Mouse (Mus musculus): ENCODE measurements around the gene Gm6164.
"Not testable (repeated sequence)": the region's sequence is repeated elsewhere in the genome, so short reads cannot be mapped to it uniquely, and the experiment has no call there.

Gm6164 gene

DNA sequence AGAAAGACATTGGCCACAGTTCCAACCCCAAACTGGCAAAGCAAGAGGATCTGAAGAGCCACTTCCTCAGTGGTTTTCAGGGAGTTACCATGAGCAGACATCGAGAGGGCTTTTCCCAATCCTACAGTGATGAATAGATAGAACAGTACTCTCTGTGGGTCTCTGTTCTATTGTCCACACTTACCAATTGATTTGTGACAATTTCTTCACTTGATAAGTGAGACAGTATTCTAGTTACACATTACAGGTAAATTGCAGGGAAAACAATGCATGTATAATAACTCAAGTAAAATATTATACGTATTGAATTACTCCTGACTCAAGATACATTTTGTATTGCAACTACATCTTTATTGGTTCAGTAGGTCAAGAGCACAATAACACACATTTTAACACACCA, at the start of gene Gm6164:
Gene Gm6164 (minus strand): TSS at position 101 of the 400 bp plus-strand sequence.
- in situ Hi-C loops (cut with MseI, MboI): not testable (repeated sequence)

GRCm38 (mm10) chr7:20233728-20234127, 28.3 kb upstream of the Gm6164 start, which contains the start of gene Gm4498:
TSS of gene Gm4498 (minus strand) at chr7:20233828.
- in situ Hi-C loops (cut with MseI, MboI): not testable (repeated sequence)

DNA sequence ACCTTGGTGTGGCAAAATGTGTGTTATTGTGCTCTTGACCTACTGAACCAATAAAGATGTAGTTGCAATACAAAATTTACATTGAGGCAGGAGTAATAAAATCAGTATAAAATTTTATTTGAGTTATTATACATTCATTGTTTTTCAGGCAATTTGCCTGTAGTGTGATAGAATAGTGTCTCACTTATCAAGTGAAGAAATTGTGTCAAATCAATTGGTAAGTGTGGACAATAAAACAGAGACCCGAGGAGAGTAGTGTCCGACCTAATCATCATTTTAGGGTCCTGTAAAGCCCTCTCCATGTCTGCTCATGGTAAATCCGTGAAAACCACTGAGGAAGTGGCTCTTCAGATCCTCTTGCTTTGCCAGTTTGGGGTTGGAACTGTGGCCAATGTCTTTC, 12.0 kb downstream of the Gm6164 start, which contains the start of gene Vmn1r95:
Gene Vmn1r95 (plus strand): TSS at position 301 of the 400 bp plus-strand sequence.
- in situ Hi-C loops (cut with MseI, MboI): not testable (repeated sequence)

GRCm38 (mm10) chr7:20168277-20168676, 37.1 kb downstream of the Gm6164 start, which contains the start of gene Vmn1r94:
TSS of gene Vmn1r94 (minus strand) at chr7:20168377.
- in situ Hi-C loops (cut with MseI, MboI): not testable (repeated sequence)
